Mouse (Mus musculus) ES-Bruce4 (cell line): ENCODE measurements around the gene Rnf8. TPM values are rescaled to one million over a fixed set of nuclear protein-coding genes. Genes with fewer than 3 reads are reported as not detected.
A peak's percentile ranks its signal among the peaks of the same experiment; 100 is the strongest.
"Not testable (repeated sequence)": the region's sequence is repeated elsewhere in the genome, so short reads cannot be mapped to it uniquely, and the experiment has no call there.

Experiments
- H3K27ac ChIP-seq: 2 replicates; pipeline ENCODE4 v1.5.1; 2012; ENCODE audit warnings: low read length, inconsistent platforms; ENCODE audit not compliant: insufficient read depth
- H3K27me3 ChIP-seq: 2 replicates; pipeline ENCODE4 v1.6.1; 2012; ENCODE audit warnings: mild to moderate bottlenecking, low read length, inconsistent platforms; ENCODE audit not compliant: control insufficient read depth, poor library complexity, insufficient read depth, severe bottlenecking
- H3K36me3 ChIP-seq: 2 replicates; pipeline ENCODE4 v1.6.1; 2012; ENCODE audit warnings: inconsistent platforms, mild to moderate bottlenecking, low read length, moderate library complexity; ENCODE audit not compliant: control insufficient read depth, poor library complexity, insufficient read depth, severe bottlenecking
- H3K4me1 ChIP-seq: one replicate; pipeline ENCODE4 v1.8.1; 2011; ENCODE audit warnings: low read length; ENCODE audit not compliant: control insufficient read depth, insufficient read depth
- H3K4me3 ChIP-seq: 2 replicates; pipeline ENCODE4 v1.5.1; 2011; ENCODE audit warnings: low read depth, mild to moderate bottlenecking, low read length
- H3K9ac ChIP-seq: 2 replicates; pipeline ENCODE4 v1.6.1; 2012; ENCODE audit warnings: low read depth, mild to moderate bottlenecking, inconsistent platforms; ENCODE audit not compliant: poor library complexity, severe bottlenecking
- H3K9me3 ChIP-seq: replicated peaks from 2 replicates; pipeline ENCODE4 v1.6.1; 2012; ENCODE audit warnings: mild to moderate bottlenecking, low read length, inconsistent platforms; ENCODE audit not compliant: control insufficient read depth, poor library complexity, insufficient read depth, severe bottlenecking
- CTCF ChIP-seq: IDR thresholded peaks from one replicate; pipeline ENCODE4 v1.8.1; 2011; ENCODE audit warnings: low read depth, low read length
- EP300 ChIP-seq: IDR thresholded peaks from 2 replicates; pipeline ENCODE4 v1.6.1; 2011; ENCODE audit warnings: low read depth, low read length; ENCODE audit not compliant: insufficient read depth
- POLR2A ChIP-seq: IDR thresholded peaks from one replicate; pipeline ENCODE4 v1.8.1; 2011; ENCODE audit warnings: low read length; ENCODE audit not compliant: insufficient read depth
- polyA plus RNA-seq: library from polyadenylated mRNA; stranded (reverse); fragments of >200 nt; gene quantifications from 2 replicates; pipeline ENCODE4 v1.2.4, GENCODE M21; 2011; ENCODE audit warnings: low read depth; ENCODE audit not compliant: missing spikeins, insufficient read depth, insufficient read length

Gene Rnf8
- polyA plus RNA-seq, 1 experiment = 37.5 TPM

DNA sequence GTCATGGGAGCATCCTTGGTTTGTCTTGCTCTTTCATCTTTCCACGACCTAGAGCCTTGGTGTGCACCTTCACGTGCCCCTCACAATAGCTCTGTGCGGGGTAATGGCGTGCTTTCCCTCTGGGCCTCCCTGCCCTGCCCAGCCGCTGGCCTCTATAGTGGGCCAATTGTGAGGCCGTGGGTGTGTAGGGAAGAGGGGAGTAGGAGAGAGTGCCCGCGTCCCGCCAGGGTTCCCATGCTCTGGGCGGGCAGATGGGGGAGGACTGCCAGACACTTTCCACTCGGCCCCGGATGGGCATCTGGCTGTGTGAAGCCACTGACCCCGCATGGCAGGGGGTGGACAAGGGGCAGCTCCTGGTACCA, 17.8 kb upstream of the Rnf8 start:
- Histone ChIP-seq H3K27me3 (no peaks in the 10 kb centered on the region), H3K27ac (no peak overlapping the region), H3K9ac (no peak overlapping the region), H3K36me3 (no peaks in the 10 kb centered on the region), H3K4me3 (no peak overlapping the region), H3K9me3 (no peaks in the 10 kb centered on the region), H3K4me1 (no peaks in the 10 kb centered on the region)
- no peak for TF ChIP-seq POLR2A
- no peak for TF ChIP-seq EP300
- TF ChIP-seq CTCF = no peak

DNA sequence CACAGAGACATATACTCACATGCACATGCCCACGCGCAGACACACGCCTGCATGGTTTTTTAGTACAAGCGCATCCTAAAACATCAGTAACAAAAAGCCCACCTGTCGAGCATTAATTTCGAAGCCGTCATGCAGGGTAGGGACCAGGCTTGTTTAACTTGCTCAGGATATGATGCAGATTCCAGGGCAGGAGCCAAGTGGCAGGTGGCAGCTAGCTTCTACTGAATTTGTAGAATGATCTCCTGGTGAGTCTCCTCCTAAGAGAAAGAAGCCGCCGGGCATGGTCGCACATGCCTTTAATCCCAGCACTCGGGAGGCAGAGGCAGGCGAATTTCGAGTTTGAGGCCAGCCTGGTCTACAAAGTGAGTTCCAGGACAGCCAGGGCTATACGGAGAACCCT, 15.5 kb upstream of the Rnf8 start:
- no peak overlapping the region for H3K9ac ChIP-seq
- H3K27ac ChIP-seq = no peak overlapping the region
- no peaks in the 10 kb centered on the region for H3K27me3 ChIP-seq
- no peaks in the 10 kb centered on the region for H3K9me3 ChIP-seq
- H3K36me3 ChIP-seq = no peaks in the 10 kb centered on the region
- no peaks in the 10 kb centered on the region for H3K4me1 ChIP-seq
- no peak overlapping the region for H3K4me3 ChIP-seq
- TF ChIP-seq EP300 (no peak), POLR2A (no peak), CTCF (no peak)

DNA sequence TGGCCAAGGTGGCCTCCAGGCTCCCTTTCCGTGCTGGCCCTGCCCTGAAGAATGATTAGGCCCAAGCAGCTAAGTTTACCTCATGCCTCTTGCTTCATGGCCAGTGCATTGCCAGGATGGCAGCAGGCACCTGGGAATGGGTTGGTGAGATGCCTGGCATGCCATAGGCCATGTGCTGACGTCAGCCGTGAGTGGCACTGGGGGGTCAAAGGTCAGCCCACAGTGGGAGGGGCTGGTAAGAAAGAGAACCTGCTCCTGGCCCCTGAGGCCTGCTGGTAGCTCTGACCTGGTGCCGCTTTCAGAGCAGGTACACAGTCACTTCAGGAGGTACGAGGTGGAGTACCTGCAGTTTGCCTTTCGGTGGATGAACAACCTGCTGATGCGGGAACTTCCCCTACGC, 15.1 kb upstream of the Rnf8 start:
- Histone ChIP-seq H3K36me3 (no peaks in the 10 kb centered on the region), H3K27me3 (no peaks in the 10 kb centered on the region), H3K27ac (no peak overlapping the region), H3K4me1 (no peaks in the 10 kb centered on the region), H3K9me3 (no peaks in the 10 kb centered on the region), H3K4me3 (no peak overlapping the region), H3K9ac (no peak overlapping the region)
- no peak for TF ChIP-seq CTCF
- TF ChIP-seq EP300 = no peak
- no peak for TF ChIP-seq POLR2A

DNA sequence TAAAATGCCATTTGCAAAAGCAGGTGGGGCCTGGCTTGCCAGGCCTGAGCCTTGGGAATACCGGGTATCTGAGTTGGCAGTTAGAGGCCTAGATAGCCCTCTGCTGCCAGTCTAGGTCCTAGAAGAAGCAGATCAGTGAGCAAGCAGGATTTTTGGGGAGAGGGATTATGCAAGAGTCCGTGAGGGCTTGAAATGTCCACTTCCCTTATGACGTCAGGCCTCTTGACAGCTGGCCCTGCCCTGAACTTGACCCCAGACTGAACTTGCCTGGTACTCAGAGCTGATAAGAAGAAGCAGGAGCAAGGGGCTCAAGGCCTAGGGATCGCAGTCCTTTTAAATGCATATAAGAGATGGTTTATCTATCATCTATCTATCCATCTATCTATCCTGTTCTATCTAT, 13.2 kb upstream of the Rnf8 start:
- TF ChIP-seq POLR2A (no peak), EP300 (no peak), CTCF (no peak)
- Histone ChIP-seq H3K9me3 (no peaks in the 10 kb centered on the region), H3K4me1 (peaks cover 4% of the 10 kb centered on the region), H3K9ac (no peak overlapping the region), H3K27me3 (no peaks in the 10 kb centered on the region), H3K4me3 (no peak overlapping the region), H3K36me3 (no peaks in the 10 kb centered on the region), H3K27ac (no peak overlapping the region)

DNA sequence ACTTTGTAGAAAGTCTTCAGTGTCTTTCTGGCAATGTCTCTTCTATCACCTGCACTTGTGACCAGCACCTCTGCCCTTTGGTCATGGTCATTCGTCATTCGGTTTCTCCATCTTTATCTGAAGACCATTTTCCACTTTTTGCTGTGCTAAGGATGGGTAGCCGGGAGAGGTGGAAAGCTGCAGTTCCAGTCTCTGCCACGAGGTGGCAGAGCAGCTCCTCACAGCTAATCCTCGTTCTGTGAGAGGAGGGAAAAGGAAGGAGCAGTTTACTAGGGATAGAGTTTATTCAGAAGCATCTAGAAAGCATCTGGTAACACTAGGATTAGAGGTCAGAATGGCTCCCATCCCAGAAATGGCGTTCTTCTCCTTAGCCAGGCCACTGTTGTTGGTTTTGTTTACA, 11.3 kb upstream of the Rnf8 start:
- Histone ChIP-seq H3K9ac (no peak overlapping the region), H3K4me1 (peaks cover 7% of the 10 kb centered on the region), H3K4me3 (no peak overlapping the region), H3K27me3 (no peaks in the 10 kb centered on the region), H3K27ac (no peak overlapping the region), H3K36me3 (no peaks in the 10 kb centered on the region), H3K9me3 (no peaks in the 10 kb centered on the region)
- TF ChIP-seq EP300 (no peak), POLR2A (no peak), CTCF (peak; percentile 93)

DNA sequence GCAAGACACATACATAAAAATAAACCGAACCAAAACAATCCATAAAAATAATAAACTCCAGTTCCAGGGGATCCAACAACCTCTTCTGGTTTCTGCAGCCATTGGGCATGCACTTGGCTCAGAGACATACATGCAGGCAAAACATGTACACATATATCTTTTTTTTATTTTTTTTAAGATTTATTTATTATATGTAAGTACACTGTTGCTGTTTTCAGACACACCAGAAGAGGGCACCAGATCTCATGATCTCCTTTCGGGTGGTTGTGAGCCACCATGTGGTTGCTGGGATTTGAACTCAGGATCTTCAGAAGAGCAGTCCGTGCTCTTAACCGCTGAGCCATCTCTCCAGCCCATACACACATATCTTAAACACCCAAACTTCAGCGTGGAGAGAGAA, 1.1 kb upstream of the Rnf8 start:
- H3K27me3 ChIP-seq, H3K27ac ChIP-seq, H3K9me3 ChIP-seq, H3K4me1 ChIP-seq, H3K36me3 ChIP-seq, H3K4me3 ChIP-seq, H3K9ac ChIP-seq: not testable (repeated sequence)

DNA sequence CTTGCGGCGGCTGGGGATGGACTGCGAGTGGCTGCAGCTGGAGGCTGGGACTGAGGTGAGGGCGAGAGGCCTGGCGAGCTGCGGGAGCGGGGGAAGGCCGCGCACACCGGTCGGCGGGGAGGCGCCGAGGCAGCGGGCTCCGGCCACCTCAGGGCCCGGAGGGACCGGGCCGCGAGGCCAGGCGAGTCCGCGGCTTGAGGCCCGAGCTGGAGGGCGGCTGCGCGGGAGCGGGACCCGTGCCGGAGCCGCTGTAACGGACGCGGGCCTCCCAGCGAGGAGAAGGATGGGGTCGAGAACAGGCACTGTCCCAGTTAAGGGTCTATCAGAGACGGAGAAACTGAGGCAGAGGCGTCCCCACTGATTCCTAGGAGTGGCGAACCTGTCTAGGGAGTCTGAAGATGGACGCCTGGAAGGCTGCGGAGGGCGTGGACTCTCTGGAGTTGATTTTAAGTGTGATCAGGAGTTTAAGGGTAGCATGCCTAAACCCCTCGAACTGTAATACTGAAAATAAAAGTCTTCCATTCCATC, 498 bp downstream of the Rnf8 start:
- Histone ChIP-seq H3K27ac (no peak overlapping the region), H3K4me3 (peak overlapping the region; percentile 93), H3K36me3 (no peaks in the 10 kb centered on the region), H3K4me1 (no peaks in the 10 kb centered on the region), H3K27me3 (no peaks in the 10 kb centered on the region), H3K9me3 (no peaks in the 10 kb centered on the region), H3K9ac (peak overlapping the region; percentile 93)
- TF ChIP-seq POLR2A = no peak
- no peak for TF ChIP-seq CTCF
- no peak for TF ChIP-seq EP300
